Mouse (Mus musculus): ENCODE measurements at regions not wholly inside any gene's neighbourhood (a gene's known extent, or its start where the extent isn't known, plus 50 kb on each side); places are given as distances from the start of the nearest gene placed in this dataset.
A peak's percentile ranks its signal among the peaks of the same experiment; 100 is the strongest.

DNA sequence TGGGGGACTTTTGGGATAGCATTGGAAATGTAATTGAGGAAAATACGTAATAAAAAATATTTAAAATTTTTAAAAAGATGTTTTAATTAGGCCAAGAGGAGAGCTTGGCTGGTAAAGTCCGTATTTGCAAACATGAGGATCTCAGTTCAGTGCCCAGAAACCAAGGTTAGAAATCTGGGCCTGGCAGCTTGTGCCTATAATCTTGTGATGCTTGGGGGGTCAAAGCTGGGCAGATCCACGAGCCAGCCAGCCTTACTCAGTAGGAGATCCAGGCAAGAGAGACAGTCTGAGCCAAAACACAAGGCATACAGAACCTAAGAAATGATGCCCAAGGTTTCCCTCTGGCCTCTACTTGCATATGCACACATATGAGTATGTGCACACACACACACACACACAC lies 54.1 kb upstream of the Cxadr start:
- no peak for DNase-seq

DNA sequence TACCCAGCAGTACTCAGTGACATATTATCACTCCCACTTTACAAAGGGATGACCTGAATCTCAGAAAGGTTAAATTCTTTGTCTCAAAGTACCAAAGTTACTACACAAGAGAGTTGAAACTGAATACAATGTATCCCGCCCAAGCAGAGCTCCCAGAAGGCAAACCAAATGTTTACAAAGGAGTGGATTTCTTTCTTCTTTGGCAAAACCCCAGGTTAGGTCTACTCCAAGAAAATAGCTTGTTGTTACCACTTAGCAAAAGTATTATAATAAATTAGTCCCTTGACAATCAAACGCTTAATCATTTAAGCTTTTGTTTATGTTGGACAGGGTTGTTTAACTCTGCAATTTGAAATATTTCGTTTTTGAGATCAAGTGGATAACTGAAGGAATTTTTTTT lies 58.6 kb upstream of the Cxadr start:
- no peak for DNase-seq

DNA sequence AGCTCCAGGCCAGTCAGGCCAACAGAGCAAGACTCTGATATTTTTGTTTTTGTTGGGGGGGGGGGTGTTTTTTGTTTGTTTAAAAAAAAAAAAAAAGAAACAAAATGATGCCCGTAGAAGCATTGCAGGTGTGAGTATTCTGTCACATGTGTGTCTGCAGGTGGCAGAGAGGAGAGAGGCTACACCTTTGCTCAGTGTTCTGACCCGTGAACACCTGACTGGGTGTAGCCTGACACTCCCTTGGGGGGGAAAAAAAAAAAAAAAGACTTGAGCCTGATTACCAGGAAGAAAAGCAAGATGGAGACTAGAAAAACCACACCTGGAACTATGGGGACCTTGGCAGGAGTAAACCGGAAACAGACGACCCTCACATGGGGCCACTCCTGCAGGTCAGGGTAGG lies 61.1 kb upstream of the Cxadr start:
- DNase-seq: no peak

DNA sequence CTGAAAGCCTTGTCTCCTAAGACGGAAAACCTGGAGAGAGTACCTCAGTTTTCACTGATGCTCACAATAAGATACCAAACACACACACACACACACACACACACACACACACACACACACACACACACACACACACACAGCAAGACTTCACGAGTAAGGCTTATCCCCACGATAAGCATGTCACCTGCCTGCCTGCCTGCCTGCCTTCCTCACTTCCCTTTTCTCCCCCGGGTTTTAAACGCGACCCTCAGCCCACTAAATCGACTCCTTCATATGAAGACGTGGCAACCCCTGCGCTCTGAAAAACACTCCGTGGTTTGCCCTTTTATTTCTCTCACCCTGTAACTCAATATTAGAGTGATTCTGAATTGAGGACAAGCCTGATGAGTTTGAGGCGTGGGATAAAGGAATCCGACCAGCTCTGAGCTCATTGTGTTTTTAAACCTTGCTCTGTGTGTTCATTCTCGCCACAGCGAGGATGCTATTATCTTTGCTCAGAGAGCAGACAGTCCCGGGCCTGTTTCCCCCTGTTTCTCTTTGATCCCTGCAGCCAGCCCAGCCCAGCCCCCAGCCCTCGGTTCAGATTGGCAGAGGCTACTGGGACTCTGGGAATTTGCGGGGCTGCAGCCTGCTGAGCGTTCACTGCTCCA lies 63.1 kb upstream of the Cxadr start:
- no peak for DNase-seq

DNA sequence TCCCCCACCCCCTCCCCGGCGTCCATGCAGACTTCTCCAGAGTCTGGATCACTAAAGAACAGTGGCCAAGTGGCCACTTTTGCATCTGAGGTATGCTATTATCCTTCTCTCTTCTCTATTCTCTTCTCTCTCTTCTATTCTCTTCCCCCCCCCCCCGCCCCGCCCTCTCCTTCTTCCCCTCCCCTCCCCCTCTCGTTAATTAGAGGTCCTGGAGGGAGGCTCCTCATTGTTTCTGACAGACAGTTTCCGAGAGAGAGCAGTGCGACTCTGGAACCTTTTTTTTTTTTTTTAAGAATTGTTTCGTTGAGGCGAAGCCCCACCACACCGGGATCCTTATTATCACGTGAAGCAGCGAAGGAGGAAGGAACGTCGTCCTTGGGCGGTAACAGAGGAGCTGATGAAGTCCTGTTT lies 63.6 kb upstream of the Cxadr start:
- DNase-seq: no peak

DNA sequence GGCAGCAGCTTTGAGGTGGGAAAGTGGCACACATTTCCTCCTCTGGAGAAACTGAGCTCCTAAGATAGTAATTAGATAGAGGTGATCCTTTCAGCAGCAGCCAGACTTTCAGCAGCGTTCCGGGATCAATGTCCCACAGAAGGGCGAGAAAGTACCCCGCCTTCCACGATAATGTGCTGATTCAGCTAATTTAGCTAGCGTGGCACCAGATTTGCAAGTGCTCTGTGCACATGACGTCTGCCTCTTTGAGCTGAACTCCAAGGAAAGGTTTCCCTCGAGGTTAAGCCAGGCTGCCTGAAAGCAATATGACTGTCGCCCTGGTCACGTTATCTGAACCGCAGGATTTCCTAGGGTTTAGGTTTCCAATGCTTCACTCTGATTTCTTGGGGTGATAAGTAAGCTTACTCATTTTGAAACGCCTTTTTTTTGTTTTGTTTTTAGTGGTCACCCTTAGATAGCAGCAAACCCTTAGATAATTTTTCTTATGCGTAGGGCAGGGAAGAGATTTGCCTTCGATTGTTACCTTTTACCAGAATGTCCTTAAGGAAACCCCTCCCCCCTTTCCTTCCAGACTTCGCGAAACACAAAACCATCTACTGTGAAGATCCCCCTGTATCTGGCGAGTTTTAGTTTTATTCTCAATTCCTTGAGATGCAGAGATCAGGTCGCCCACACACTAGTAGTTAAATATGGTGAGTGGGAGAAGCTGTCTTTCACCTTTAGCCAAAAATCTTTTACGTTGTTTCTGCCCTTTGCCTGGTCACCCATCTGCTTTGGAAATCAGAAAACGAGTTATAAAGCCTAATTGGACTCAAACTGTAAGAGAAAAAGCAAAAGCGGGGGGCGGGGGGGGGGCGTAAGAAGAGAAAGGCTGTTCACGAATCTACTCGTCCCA lies 64.3 kb upstream of the Cxadr start:
- peak; percentile 48 for DNase-seq

DNA sequence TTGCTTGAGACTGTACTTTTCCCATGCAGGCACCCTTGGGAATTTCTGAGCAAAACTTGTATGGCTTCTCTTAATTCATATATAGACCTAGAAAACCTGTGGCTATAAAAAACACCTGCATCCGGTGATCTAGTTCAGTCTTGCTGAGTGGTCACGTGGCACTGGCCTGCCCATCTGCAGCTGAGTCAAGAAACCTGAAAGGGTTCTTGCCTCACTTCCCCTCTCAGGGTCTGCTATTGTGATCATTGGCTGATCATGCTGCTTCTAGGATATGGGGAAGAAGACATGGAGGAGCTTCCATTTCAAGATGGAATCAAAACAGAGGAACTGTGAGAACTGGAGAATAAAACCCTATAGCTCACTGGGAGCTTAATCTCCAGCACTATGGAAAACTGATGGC lies 69.1 kb upstream of the Cxadr start:
- DNase-seq: no peak

DNA sequence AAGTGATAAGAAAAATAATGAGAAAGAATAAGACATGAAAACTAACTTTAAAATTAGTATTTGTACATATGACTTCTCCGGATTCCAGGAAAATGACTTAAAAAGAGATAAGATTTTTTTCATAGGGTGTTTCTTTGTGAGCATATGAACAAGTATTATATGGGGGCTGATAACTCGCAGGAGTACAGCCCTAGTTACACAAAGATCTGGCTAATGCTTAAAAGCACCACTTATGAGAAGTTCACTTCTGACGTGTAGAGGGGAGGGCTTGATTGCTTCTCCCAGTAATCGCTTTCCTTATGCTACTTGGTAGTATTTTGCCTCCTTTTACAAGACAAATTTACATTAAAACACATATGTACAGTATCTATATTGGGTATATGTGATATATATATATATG lies 72.3 kb upstream of the Cxadr start:
- DNase-seq: no peak

DNA sequence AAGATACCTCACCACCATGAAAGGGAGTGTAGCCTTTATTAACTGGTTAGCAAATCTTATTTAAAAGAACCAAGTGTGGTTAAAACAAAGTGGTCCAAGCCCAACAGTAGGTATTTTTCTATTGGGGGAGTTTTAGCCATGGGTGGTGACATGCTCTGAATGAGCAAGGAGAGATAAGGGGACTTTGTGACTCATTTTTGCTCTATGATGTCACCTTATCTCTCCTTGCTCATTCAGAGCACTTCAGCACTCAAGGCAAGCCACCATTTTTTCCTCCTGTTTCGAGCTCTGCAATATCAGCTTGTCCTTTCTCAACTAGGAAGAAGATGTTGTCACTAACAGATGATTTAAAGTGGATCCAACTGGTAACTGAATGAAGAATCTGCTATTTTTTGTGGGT lies 78.9 kb upstream of the Cxadr start:
- peak; percentile 12 for DNase-seq

DNA sequence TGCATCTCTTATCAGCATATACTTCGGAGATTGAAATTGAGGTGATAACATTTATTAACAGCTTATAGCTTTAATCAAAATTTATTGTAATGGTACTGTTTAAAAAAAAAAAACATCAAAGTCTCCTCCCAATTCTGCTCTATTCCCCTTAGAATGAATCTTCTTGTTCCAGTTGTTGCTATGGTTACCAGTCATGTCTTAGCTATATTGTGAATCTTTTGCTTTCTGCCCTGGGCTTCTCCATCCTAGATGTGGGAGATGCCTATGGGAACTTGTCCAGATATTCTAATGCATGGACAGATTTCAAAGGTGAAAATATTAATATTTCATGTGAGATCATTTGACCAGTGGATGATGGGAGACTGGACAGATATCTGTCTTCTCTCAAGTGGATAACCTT lies 79.5 kb upstream of the Cxadr start:
- no peak for DNase-seq

DNA sequence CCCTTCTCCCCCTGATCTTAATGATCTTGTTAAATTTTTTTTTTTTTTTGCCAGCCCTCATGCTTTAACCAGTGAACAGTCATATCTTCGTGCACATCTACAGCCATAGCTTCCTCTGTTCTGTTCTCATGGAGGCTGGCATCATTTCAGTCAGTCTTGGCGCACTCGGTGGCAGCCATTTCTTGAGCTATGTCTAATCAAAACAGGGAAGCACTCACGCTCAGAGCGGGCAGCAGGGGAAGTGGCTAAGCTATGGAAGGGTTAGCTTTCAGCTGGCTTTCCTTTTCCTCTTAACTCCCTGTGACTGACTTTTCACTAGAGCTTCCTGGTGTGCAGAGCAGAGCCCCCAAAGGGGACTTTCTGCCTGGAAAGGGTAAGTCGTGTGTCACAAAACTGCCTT lies 83.7 kb upstream of the Cxadr start:
- no peak for DNase-seq

DNA sequence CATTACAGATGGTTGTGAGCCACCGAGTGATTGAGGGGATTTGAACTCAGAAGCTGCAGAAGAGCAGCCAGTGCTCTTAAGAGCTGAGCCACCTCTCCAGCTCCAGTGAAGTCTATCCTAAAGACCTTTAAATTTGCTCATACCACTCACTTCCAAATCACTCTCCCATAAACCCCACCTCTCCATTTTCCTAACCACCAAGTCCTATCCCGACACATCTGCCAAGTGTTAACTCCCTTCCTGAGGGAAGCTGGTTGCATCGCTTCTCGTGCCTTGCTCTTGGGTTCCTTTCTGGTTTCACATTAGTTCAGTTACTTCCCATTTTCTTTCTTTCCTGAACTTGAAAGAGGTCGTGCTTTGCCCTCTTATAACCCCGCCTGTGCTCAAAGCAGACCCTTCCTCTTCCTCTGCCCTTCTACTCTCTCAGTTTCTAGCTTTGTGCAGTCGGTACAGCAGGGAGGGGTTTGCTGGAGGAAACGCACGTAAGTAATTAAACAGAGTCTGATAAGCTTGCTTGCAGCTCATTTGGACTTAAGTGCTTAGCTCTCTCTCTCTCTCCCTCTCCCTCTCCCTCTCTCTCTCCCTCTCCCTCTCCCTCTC lies 84.4 kb upstream of the Cxadr start:
- DNase-seq: no peak

DNA sequence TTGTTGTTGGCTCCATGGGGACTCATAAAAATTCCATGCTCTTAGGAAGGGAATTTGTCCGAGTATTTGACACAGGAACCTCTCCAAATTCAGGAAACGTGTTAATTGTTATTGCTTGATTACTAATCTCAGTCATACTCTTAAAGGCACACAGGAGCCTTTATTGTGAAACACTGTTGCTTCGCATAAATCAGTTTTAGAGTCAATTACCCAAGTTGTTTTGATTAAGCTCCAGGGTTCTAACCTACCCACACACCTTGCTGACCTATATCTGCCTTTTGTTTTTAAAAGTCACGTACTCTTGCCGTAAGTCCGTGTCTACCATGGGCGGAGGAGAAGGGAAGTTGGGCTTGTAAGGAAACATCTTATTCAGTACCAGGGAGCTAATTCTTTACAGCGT lies 89.6 kb upstream of the Cxadr start:
- no peak for DNase-seq

DNA sequence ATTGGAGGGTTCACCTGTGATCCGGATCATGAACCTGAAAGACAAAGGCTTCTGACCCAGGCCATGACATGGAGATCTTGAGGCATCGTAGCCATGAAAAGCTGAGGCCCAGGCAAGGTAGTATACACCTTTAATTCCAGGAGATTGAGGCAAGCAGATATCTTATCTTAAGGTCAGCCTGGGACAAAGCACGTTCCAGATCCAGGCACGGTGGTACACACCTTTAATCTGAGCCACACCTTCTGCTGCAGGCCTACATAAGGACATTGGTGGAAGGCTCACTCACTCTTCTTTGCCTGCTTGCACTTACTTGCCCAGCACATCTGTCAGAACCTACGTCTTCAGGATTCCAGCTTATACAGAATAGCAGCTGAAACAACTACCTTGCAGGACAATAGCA lies 93.0 kb upstream of the Cxadr start:
- DNase-seq: no peak

DNA sequence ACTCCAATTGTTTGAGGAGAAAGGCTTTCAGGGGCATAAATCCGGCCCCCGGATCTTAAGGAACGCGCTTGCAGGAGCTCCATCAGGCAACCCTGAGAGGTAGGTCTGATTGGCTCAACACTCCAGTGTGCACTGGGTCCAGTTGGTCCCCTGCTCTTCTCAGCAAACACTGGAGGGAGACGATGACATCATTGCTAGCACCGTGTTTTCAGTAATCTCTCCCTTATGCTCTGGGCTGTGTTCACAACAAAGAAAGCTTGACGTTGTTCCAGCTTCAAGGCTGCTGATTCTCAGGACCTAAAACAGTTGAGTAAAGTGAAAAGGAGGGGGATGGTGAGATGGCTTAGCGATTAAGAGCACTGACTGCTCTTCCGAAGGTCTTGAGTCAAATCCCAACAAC lies 97.0 kb upstream of the Cxadr start:
- no peak for DNase-seq

DNA sequence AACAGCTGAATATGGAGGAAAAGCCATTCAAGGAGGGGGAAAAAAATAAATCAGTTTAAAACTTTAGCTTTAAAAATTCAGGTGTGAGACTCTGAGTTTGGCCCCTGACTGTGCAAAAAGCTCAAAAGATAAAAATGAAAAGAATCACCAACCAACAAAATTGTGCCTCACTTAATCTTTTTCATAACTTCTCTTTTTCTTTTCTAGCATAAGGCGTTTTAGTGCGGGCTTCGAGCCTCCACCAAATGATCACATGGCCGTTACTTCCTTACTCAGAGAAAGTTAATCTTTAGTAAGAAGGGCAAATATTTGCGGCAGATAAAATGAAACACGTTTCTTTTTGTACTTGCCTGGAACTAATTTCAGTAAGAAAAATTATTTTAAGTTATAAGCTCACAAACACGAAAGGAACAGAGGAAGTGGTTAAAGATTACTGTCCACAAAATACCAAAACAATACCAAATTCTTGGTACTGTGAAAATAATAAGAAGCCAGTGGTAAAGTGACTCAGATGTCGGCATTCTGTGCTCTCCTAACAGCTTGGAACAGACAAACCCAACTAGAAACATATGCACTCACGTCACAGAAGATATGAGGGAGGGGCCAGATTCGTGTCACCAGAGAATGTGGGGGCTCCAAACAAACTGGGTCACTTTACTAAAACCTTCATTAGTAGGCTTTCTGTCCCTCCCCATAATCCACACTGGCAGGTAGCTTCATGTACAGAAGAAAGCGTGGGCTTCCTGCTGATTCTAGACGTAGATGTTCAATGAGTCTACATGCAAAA lies 101.1 kb upstream of the Cxadr start:
- no peak for DNase-seq

DNA sequence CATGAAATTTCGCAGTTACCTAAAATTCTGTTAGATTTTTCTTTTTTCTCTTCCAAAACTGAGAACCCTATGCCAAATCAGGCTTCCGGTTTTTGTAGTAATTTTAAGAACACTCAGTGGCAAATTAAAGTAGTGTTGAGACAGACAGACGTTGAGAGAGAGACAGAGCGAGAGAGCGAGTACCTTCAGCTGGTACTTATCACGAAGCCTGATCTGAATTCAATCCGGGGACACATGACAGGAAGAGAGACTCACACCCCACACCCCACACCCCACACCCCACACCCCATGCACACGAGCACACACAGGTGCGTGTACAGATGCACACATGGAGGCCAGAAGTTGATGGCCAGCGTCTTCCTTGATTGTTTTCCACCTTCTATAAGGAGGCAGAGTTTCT lies 102.0 kb upstream of the Cxadr start:
- DNase-seq: no peak

DNA sequence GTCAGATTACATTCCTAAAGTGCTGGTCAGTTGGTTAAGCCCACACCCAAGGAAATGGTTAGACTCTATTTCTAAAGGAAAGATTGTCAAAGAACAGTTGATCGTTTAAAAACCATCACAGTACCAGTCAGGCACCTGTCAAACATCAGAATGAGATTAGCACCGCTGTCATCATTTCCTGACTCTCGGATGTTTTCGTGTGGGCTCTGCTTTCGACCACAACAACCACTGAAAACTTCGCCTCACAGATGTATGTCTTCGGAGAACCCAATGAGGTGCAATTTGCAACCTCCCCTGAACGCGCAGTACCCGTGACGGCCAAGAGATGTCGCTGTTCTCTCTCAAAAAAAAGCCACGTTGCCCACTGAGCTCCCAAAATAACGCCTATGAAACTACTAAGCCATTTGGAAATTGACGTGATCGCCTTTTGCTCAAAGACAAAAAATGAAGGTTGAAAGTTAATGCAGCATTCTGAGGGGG lies 102.6 kb upstream of the Cxadr start:
- DNase-seq: peak; percentile 76

DNA sequence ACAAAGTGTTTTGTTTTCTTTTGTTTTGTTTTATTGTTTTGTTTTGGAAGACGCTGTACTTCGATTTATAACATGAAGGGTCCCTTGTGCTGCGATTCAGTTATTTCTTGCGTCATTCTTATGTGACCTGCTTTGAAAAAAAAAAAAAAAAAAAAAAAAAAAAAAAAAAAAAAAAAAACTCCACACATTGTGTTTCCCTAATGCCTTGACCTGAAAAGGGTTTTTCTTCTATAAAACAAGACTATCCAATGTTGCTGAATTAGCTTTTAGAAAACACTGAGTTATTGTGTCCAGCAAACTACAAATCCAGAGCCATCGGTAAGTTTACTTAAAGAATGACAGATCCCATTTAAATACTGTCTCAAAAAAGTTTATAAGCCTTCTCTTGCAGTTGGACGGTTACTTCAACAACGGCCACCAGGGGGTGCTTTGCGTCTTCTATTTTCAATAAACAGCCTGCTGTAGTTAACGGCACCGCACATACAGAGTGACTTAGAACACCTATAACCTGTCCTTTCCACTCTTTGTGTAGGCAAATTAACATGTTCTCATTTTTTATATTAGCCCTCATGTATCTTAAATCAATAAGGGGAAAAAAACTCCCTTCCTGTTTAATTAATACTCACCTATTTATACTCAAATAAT lies 103.9 kb upstream of the Cxadr start:
- peak; percentile 76 for DNase-seq

DNA sequence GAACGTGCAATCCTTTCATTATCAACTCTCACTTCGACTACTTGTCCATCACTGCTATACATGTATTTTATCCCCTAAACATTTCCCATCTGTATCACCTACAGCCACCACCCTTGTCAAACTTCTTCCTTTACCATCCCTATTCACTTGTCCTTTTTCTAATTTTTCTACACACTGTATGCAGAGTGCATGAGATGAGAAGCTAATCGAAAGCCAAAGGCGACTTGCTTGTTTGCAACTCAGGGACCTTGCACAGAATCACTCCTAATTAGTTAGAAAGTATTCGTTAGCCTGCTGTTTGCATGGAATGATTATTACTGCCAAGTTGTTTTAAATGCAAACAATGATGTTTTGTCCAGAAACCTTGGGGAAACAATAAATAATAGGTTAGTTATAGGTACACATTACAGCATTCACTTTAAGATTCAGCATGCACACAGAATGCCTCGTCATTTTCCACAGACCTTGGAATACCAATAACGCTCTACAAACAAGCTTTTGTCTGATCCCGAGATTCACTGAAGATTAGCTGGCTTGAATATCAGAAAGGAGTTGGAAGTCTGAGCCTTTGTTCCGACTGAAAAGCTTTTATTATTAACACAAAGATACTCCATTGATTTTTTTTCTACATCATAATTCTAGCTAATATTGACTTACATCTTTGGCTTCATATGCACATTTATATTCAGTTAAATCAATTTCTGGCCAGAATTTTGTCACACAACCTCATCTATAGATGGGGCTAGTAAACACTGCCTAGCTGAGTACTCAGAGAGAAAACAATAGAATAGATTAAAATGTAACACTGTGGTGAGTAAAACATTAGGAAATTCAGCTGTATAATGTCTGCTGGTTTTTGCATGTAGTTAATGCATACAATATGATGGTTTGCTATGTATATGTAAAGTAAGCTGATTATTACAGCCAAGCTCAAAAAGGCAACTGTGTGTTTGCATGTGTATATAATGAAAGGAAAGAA lies 130.4 kb upstream of the Cxadr start:
- DNase-seq: no peak

DNA sequence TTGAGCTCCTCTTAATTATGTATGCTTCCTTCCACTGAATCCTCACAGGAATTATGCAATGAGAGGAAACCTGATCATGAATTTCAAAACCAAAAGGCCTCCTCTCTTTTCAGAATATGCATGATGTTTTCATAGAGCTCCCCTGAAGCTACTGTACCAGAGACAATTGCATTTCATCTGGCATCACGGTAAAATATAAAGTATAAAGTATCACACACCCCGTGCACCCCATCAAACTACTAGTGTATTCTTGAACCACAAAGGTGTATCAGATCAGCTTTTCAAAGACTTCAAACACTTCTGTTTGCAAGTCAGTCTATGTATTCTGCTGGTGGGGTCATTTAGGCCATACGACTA lies 144.4 kb upstream of the Cxadr start:
- no peak for DNase-seq

Data from adrenal gland, adult 2 months (tissue).